Mouse (Mus musculus) CD4-positive, CD25-positive, alpha-beta regulatory T cell, adult 2 months (primary cell): Measurements from ENCODE around the gene Ercc8.
A peak's percentile ranks its signal among the peaks of the same experiment; 100 is the strongest.

ENCODE experiments used
- DNase-seq: peaks from one replicate; pipeline ENCODE4 v3.0.0-alpha.2; 2012; ENCODE audit warnings: low read depth, low spot score

Gene Ercc8

GRCm38 (mm10) chr13:108158465-108159240 lies at the start of gene Ercc8, which contains the start of gene Ndufaf2:
Gene Ercc8 (plus strand): TSS chr13:108158731.
Gene Ndufaf2 (minus strand): TSS chr13:108158623.
- DNase-seq: peak; percentile 97

GRCm38 (mm10) chr13:108110929-108111328 lies 47.6 kb upstream of the Ercc8 start:
- no peak for DNase-seq

GRCm38 (mm10) chr13:108113536-108113935 lies 45.0 kb upstream of the Ercc8 start:
- DNase-seq: no peak

- DNase-seq: no peak
Measured at GRCm38 (mm10) chr13:108114257-108114656, 44.3 kb upstream of the Ercc8 start.

GRCm38 (mm10) chr13:108117654-108118053 lies 40.9 kb upstream of the Ercc8 start:
- DNase-seq: no peak

- DNase-seq: no peak
Measured at GRCm38 (mm10) chr13:108118188-108118587, 40.3 kb upstream of the Ercc8 start.

GRCm38 (mm10) chr13:108119411-108120310 lies 38.9 kb upstream of the Ercc8 start:
- DNase-seq: no peak

GRCm38 (mm10) chr13:108123109-108123723 lies 35.3 kb upstream of the Ercc8 start:
- no peak for DNase-seq

- DNase-seq: no peak
Measured at GRCm38 (mm10) chr13:108124096-108124495, 34.4 kb upstream of the Ercc8 start.

- DNase-seq: no peak
Measured at GRCm38 (mm10) chr13:108126246-108126645, 32.3 kb upstream of the Ercc8 start.

- DNase-seq: peak; percentile 77
Measured at GRCm38 (mm10) chr13:108127130-108127529, 31.4 kb upstream of the Ercc8 start.

GRCm38 (mm10) chr13:108127883-108128282 lies 30.6 kb upstream of the Ercc8 start:
- no peak for DNase-seq

- DNase-seq: peak; percentile 47
Measured at GRCm38 (mm10) chr13:108129070-108129469, 29.5 kb upstream of the Ercc8 start.

GRCm38 (mm10) chr13:108130737-108131136 lies 27.8 kb upstream of the Ercc8 start:
- no peak for DNase-seq

GRCm38 (mm10) chr13:108132031-108132819 lies 26.3 kb upstream of the Ercc8 start:
- DNase-seq: no peak

- no peak for DNase-seq
Measured at GRCm38 (mm10) chr13:108135617-108136016, 22.9 kb upstream of the Ercc8 start.

- DNase-seq: no peak
Measured at GRCm38 (mm10) chr13:108138403-108138977, 20.0 kb upstream of the Ercc8 start.

- no peak for DNase-seq
Measured at GRCm38 (mm10) chr13:108144086-108144485, 14.4 kb upstream of the Ercc8 start.

GRCm38 (mm10) chr13:108151782-108152181 lies 6.7 kb upstream of the Ercc8 start:
- DNase-seq: peak; percentile 65

GRCm38 (mm10) chr13:108152650-108153372 lies 5.7 kb upstream of the Ercc8 start:
- peak; percentile 75 for DNase-seq
